Mouse (Mus musculus) forebrain, postnatal 0 days (tissue): ENCODE results near the gene Hmbs. TPM values are rescaled to one million over a fixed set of nuclear protein-coding genes. Genes with fewer than 3 reads are reported as not detected.
A peak's percentile ranks its signal among the peaks of the same experiment; 100 is the strongest.
"Not testable (repeated sequence)": the region's sequence is repeated elsewhere in the genome, so short reads cannot be mapped to it uniquely, and the experiment has no call there.

Experiments used
- ATAC-seq: fragments of 200-750 bp; cut with Nextera tagmentation; 2 replicates; pipeline ENCODE4 v1.8.0; 2017; ENCODE audit warnings: mild to moderate bottlenecking, moderate library complexity
- DNase-seq: peaks from one replicate; pipeline ENCODE4 v3.0.0-alpha.2; 2015
- H3K27ac ChIP-seq: fragments of 300-500 bp; sonication (generic); 2 replicates; pipeline ENCODE4 v1.5.1; 2014; ENCODE audit warnings: low read depth, mild to moderate bottlenecking, antibody characterized with exemption, low read length, moderate library complexity, mixed read lengths
- H3K27me3 ChIP-seq: fragments of 300-500 bp; sonication (generic); 2 replicates; pipeline ENCODE4 v1.6.1; 2014; ENCODE audit warnings: mild to moderate bottlenecking, low read length, mixed read lengths; ENCODE audit not compliant: insufficient read depth
- H3K36me3 ChIP-seq: fragments of 300-500 bp; sonication (generic); 2 replicates; pipeline ENCODE4 v1.6.1; 2014; ENCODE audit warnings: mild to moderate bottlenecking, moderate library complexity; ENCODE audit not compliant: insufficient read depth
- H3K4me1 ChIP-seq: fragments of 300-500 bp; sonication (generic); 2 replicates; pipeline ENCODE4 v1.6.1; 2014; ENCODE audit warnings: antibody characterized with exemption; ENCODE audit not compliant: insufficient read depth
- H3K4me2 ChIP-seq: fragments of 300-500 bp; sonication (generic); 2 replicates; pipeline ENCODE4 v1.6.1; 2014; ENCODE audit warnings: low read depth, mild to moderate bottlenecking, moderate library complexity
- H3K4me3 ChIP-seq: fragments of 300-500 bp; sonication (generic); 2 replicates; pipeline ENCODE4 v1.5.1; 2014; ENCODE audit warnings: low read depth, low read length, mixed read lengths
- H3K9ac ChIP-seq: fragments of 300-500 bp; sonication (generic); 2 replicates; pipeline ENCODE4 v1.6.1; 2014; ENCODE audit warnings: mild to moderate bottlenecking
- H3K9me3 ChIP-seq: fragments of 300-500 bp; sonication (generic); 2 replicates; pipeline ENCODE4 v1.6.1; 2016; ENCODE audit warnings: low read length
- CTCF ChIP-seq: sonication (generic); IDR thresholded peaks from 2 replicates; pipeline ENCODE4 v1.5.1; 2016; ENCODE audit warnings: antibody characterized with exemption, control low read depth, low read depth
- WGBS: fragments of 180-500 bp; shearing (Covaris S2); extraction: QIAGEN DNeasy Blood & Tissue Kit; methylation state at CpG from one replicate; pipeline ENCODE4 v1.1.7; 2014; 5-methylcytosine and 5-hydroxymethylcytosine counted together
- polyA plus RNA-seq: library from polyadenylated mRNA; unstranded; fragments of >200 nt; fragmentation: Nextera tagmentation; extraction: Ambion mirVana; gene quantifications from 2 replicates; pipeline ENCODE4 v1.2.1, GENCODE M21; 2015
- total RNA-seq: library from RNA; depleted of rRNA; stranded (reverse); fragments of >200 nt; gene quantifications from 2 replicates; pipeline ENCODE4 v1.2.3, GENCODE M21; 2014

The Hmbs gene
- total and polyA plus RNA-seq, 2 experiments from 2014 or later: 38.1 to 53.3 TPM

DNA sequence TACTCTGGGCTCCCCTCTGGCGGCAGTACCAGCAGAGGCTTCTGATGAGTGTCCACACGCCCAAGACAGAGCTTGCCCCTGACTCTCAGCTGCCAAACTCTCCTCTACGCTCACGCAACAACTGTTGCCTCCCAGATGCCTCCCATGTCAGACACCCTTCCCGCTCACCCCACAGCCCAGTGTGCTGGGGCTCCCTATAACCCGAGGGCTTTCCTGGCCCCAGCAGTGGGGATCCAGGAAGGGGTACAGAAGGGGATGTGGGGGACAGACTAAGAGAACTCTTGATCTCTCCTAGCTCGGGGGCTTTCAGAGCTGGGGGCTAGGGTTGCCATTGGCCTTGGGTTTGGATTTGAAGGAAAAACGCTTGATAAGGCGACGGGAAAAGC is 33.3 kb downstream of the Hmbs start:
- ATAC-seq: no peak
- TF ChIP-seq CTCF: no peak
- H3K9me3 ChIP-seq: no peaks in the 10 kb centered on the region
- H3K4me1 ChIP-seq: no peaks in the 10 kb centered on the region
- H3K4me3 ChIP-seq: no peak overlapping the region
- peaks cover 48% of the 10 kb centered on the region for H3K36me3 ChIP-seq
- no peak overlapping the region for H3K4me2 ChIP-seq
- DNase-seq: no peak
- no peak overlapping the region for H3K9ac ChIP-seq
- H3K27ac ChIP-seq: no peak overlapping the region
- WGBS: 40% methylated on average over 10 of the region's 10 CpGs
- no peaks in the 10 kb centered on the region for H3K27me3 ChIP-seq

GRCm38 (mm10) chr9:44309756-44310155 is 34.3 kb downstream of the Hmbs start:
- TF ChIP-seq CTCF: no peak
- no peaks in the 10 kb centered on the region for H3K9me3 ChIP-seq
- DNase-seq (no peak), ATAC-seq (no peak)
- WGBS: 58% methylated on average over 3 of the region's 3 CpGs
- no peak overlapping the region for H3K4me2 ChIP-seq
- peaks cover 39% of the 10 kb centered on the region for H3K36me3 ChIP-seq
- no peak overlapping the region for H3K27ac ChIP-seq
- H3K27me3 ChIP-seq: no peaks in the 10 kb centered on the region
- H3K9ac ChIP-seq: no peak overlapping the region
- H3K4me3 ChIP-seq: no peak overlapping the region
- no peaks in the 10 kb centered on the region for H3K4me1 ChIP-seq

DNA sequence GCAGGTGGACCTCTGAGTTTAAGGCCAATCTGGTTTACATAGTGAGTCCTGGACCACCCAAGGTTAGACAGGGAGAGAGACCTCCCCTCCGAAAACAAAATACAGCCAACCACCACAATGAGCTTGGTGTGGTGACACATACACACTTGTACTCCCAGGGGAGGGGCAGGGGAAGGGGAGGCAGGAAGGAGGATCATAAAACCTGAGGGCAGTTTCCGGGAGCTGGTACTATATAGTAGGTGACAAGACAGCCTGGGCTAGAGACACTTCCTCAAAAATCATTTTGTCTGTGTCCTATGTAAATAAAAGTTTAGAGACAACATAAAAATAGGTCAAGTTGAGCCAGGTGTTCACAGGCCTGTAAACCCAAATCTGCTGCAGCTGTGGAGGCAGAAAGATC is 36.8 kb downstream of the Hmbs start:
- Histone ChIP-seq H3K4me1 (peaks cover 7% of the 10 kb centered on the region), H3K4me2 (no peak overlapping the region), H3K36me3 (peaks cover 21% of the 10 kb centered on the region), H3K27me3 (no peaks in the 10 kb centered on the region), H3K9me3 (no peaks in the 10 kb centered on the region), H3K27ac (no peak overlapping the region), H3K9ac (no peak overlapping the region), H3K4me3 (no peak overlapping the region)
- ATAC-seq: no peak
- 93% methylated on average over 2 of the region's 2 CpGs for WGBS
- no peak for TF ChIP-seq CTCF
- no peak for DNase-seq

GRCm38 (mm10) chr9:44306532-44306931 is 37.5 kb downstream of the Hmbs start:
- Histone ChIP-seq H3K27me3 (no peaks in the 10 kb centered on the region), H3K4me3 (no peak overlapping the region), H3K9me3 (no peaks in the 10 kb centered on the region), H3K27ac (no peak overlapping the region), H3K4me2 (no peak overlapping the region), H3K36me3 (peaks cover 23% of the 10 kb centered on the region), H3K9ac (no peak overlapping the region), H3K4me1 (peaks cover 7% of the 10 kb centered on the region)
- ATAC-seq (no peak), DNase-seq (no peak)
- no peak for TF ChIP-seq CTCF
- WGBS: 88% methylated on average over 6 of the region's 6 CpGs

GRCm38 (mm10) chr9:44305466-44306079 is 38.5 kb downstream of the Hmbs start, which contains the start of gene Hinfp:
Gene Hinfp, minus strand, starts transcription at chr9:44305671.
- H3K4me1 ChIP-seq: peaks cover 7% of the 10 kb centered on the region
- H3K4me3 ChIP-seq: peak within 1 kb of the TSS; percentile 69
- H3K9me3 ChIP-seq: no peaks in the 10 kb centered on the region
- H3K9ac ChIP-seq: peak within 1 kb of the TSS; percentile 79
- ATAC-seq: peak; percentile 99
- H3K27me3 ChIP-seq: no peaks in the 10 kb centered on the region
- DNase-seq: peak; percentile 99
- peaks cover 18% of the 10 kb centered on the region for H3K36me3 ChIP-seq
- H3K4me2 ChIP-seq: peak within 1 kb of the TSS; percentile 64
- H3K27ac ChIP-seq: peak within 1 kb of the TSS; percentile 72
- under 1% methylated on average over 54 of the region's 54 CpGs for WGBS
- no peak for TF ChIP-seq CTCF

DNA sequence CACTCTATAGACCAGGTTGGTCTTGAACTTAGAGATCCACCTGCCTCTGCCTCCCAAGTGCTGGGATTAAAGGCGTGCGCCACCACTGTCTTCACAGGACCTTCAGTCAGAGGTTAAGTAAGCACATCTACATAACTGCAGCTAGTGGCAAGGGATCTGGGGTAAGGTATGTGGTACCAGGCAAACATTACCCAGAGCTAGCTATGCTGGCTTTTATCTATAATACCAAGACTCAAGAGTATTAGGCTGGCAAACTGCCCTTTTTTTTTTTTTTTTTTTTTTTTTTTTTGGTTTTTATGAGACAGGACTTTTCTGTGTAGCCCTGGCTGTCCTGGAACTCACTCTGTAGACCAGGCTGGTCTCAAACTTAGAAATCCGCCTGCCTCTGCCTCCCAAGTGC is 44.0 kb downstream of the Hmbs start:
- H3K27me3 ChIP-seq, H3K27ac ChIP-seq, H3K4me2 ChIP-seq, H3K4me3 ChIP-seq, ATAC-seq, H3K9me3 ChIP-seq, H3K4me1 ChIP-seq, DNase-seq, H3K9ac ChIP-seq: not testable (repeated sequence)
- peaks cover 61% of the 10 kb centered on the region for H3K36me3 ChIP-seq
- 91% methylated on average over 3 of the region's 3 CpGs for WGBS

GRCm38 (mm10) chr9:44292490-44292889 is 51.5 kb downstream of the Hmbs start:
- H3K27me3 ChIP-seq: no peaks in the 10 kb centered on the region
- no peak for ATAC-seq
- H3K4me2 ChIP-seq: no peak overlapping the region
- H3K4me3 ChIP-seq: no peak overlapping the region
- TF ChIP-seq CTCF: peak; percentile 74
- WGBS: 63% methylated on average over 3 of the region's 3 CpGs
- H3K9me3 ChIP-seq: no peaks in the 10 kb centered on the region
- peak; percentile 64 for DNase-seq
- H3K4me1 ChIP-seq: peaks cover 6% of the 10 kb centered on the region; the same call in 1 of the 2 replicates
- no peak overlapping the region for H3K27ac ChIP-seq
- peaks cover 50% of the 10 kb centered on the region for H3K36me3 ChIP-seq
- no peak overlapping the region for H3K9ac ChIP-seq
